Mouse (Mus musculus) MEL (cell line): Measurements from ENCODE around the gene Tbc1d5. TPM values are rescaled to one million over a fixed set of nuclear protein-coding genes. Genes with fewer than 3 reads are reported as not detected.

ENCODE experiments used
- DNase-seq: peaks from one replicate; pipeline ENCODE4 v3.0.0; 2011; ENCODE audit warnings: low read depth, low spot score
- H3K27ac ChIP-seq: 2 replicates; pipeline ENCODE4 v1.5.1; 2012; ENCODE audit warnings: low read depth, mild to moderate bottlenecking, control low read depth, low read length, moderate library complexity; ENCODE audit not compliant: control insufficient read depth
- H3K27me3 ChIP-seq, 2 experiments: fragments of 150-350 bp in 1 of 2; sonication (generic) in 1 of 2; 2 replicates each; pipeline ENCODE4 v1.6.1; 2012; ENCODE audit warnings: low read length in 2 of 2, mild to moderate bottlenecking in 2 of 2, improper control_type of control experiment in 1 of 2, moderate library complexity in 1 of 2; ENCODE audit not compliant: insufficient read depth in 2 of 2, control insufficient read depth in 1 of 2
- H3K36me3 ChIP-seq, 2 experiments: 2 replicates each; pipeline ENCODE4 v1.6.1; 2012 to 2014; ENCODE audit warnings: low read length in 2 of 2, improper control_type of control experiment in 1 of 2, inconsistent platforms in 1 of 2, mild to moderate bottlenecking in 1 of 2; ENCODE audit not compliant: insufficient read depth in 2 of 2, control insufficient read depth in 1 of 2
- H3K4me1 ChIP-seq, 2 experiments: fragments of 150-350 bp in 1 of 2; sonication (generic) in 1 of 2; 2 replicates each; pipeline ENCODE4 v1.6.1; 2012; ENCODE audit warnings: low read length in 2 of 2, improper control_type of control experiment in 1 of 2, mild to moderate bottlenecking in 1 of 2; ENCODE audit not compliant: insufficient read depth in 2 of 2, control insufficient read depth in 1 of 2
- H3K4me3 ChIP-seq, 2 experiments: fragments of 150-350 bp in 1 of 2; sonication (generic) in 1 of 2; 2 replicates each; pipeline ENCODE4 v1.5.1; 2012; ENCODE audit warnings: low read depth in 2 of 2, low read length in 2 of 2, mild to moderate bottlenecking in 2 of 2, moderate library complexity in 2 of 2, control low read depth in 1 of 2, improper control_type of control experiment in 1 of 2; ENCODE audit not compliant: control insufficient read depth in 1 of 2, insufficient read depth in 1 of 2
- H3K79me2 ChIP-seq: 2 replicates; pipeline ENCODE4 v1.6.1; 2012; ENCODE audit warnings: mild to moderate bottlenecking, low read length, moderate library complexity; ENCODE audit not compliant: control insufficient read depth, poor library complexity, insufficient read depth
- H3K9ac ChIP-seq: 2 replicates; pipeline ENCODE4 v1.6.1; 2012; ENCODE audit warnings: low read depth, mild to moderate bottlenecking, control low read depth, low read length, moderate library complexity; ENCODE audit not compliant: control insufficient read depth, poor library complexity, severe bottlenecking
- H3K9me3 ChIP-seq: fragments of 150-350 bp; sonication (generic); replicated peaks from 2 replicates; pipeline ENCODE4 v1.6.1; 2012; ENCODE audit warnings: mild to moderate bottlenecking, low read length, improper control_type of control experiment, moderate library complexity; ENCODE audit not compliant: insufficient read depth
- BHLHE40 ChIP-seq: IDR thresholded peaks from 2 replicates; pipeline ENCODE4 v1.6.1; 2012; ENCODE audit warnings: low read depth, mild to moderate bottlenecking, inconsistent platforms, low read length, improper control_type of control experiment, borderline replicate concordance
- ELF1 ChIP-seq: IDR thresholded peaks from 2 replicates; pipeline ENCODE4 v1.6.1; 2014; ENCODE audit warnings: low read depth, mild to moderate bottlenecking, inconsistent platforms, low read length, improper control_type of control experiment, moderate library complexity
- EP300 ChIP-seq, 2 experiments: IDR thresholded peaks; 2 replicates each; pipeline ENCODE4 v1.6.1; 2011; ENCODE audit warnings: improper control_type of control experiment in 2 of 2, low read length in 2 of 2, low read depth in 1 of 2, mild to moderate bottlenecking in 1 of 2
- JUND ChIP-seq: IDR thresholded peaks from 2 replicates; pipeline ENCODE4 v1.6.1; 2011; ENCODE audit warnings: low read depth, mild to moderate bottlenecking, improper control_type of control experiment, low read length
- KAT2A ChIP-seq: conservative IDR thresholded peaks from 2 replicates; pipeline ENCODE4 v1.6.1; 2012; ENCODE audit warnings: low read depth, low read length, improper control_type of control experiment, inconsistent platforms
- MAFK ChIP-seq: IDR thresholded peaks from 2 replicates; pipeline ENCODE4 v1.6.1; 2011; ENCODE audit warnings: low read depth, mild to moderate bottlenecking, low read length, improper control_type of control experiment, borderline replicate concordance
- MAX ChIP-seq: IDR thresholded peaks from 2 replicates; pipeline ENCODE4 v1.6.1; 2011; ENCODE audit warnings: low read length, improper control_type of control experiment
- MAZ ChIP-seq: IDR thresholded peaks from 2 replicates; pipeline ENCODE4 v1.6.1; 2012; ENCODE audit warnings: low read depth, mild to moderate bottlenecking, inconsistent platforms, low read length, improper control_type of control experiment
- MXI1 ChIP-seq: IDR thresholded peaks from 2 replicates; pipeline ENCODE4 v1.6.1; 2011; ENCODE audit warnings: mild to moderate bottlenecking, low read depth, low read length, improper control_type of control experiment
- MYB ChIP-seq: IDR thresholded peaks from 2 replicates; pipeline ENCODE4 v1.6.1; 2011; ENCODE audit warnings: mild to moderate bottlenecking, low read depth, low read length, improper control_type of control experiment
- MYC ChIP-seq: IDR thresholded peaks from 2 replicates; pipeline ENCODE4 v1.6.1; 2011; ENCODE audit warnings: low read depth, mild to moderate bottlenecking, low read length, improper control_type of control experiment, moderate library complexity
- NELFE ChIP-seq: IDR thresholded peaks from 2 replicates; pipeline ENCODE4 v1.6.1; 2011; ENCODE audit warnings: low read depth, low read length, improper control_type of control experiment
- NRF1 ChIP-seq: IDR thresholded peaks from 2 replicates; pipeline ENCODE4 v1.6.1; 2014; ENCODE audit warnings: low read depth, mild to moderate bottlenecking, inconsistent platforms, low read length, improper control_type of control experiment, moderate library complexity; ENCODE audit not compliant: poor library complexity, insufficient read depth, severe bottlenecking
- POLR2AphosphoS2 ChIP-seq: IDR thresholded peaks from 2 replicates; pipeline ENCODE4 v1.6.1; 2011; ENCODE audit warnings: low read length, improper control_type of control experiment
- RAD21 ChIP-seq: IDR thresholded peaks from 2 replicates; pipeline ENCODE4 v1.6.1; 2011; ENCODE audit warnings: mild to moderate bottlenecking, low read depth, low read length, improper control_type of control experiment
- SIN3A ChIP-seq: IDR thresholded peaks from 2 replicates; pipeline ENCODE4 v1.6.1; 2012; ENCODE audit warnings: low read length, improper control_type of control experiment, inconsistent platforms
- TAL1 ChIP-seq: IDR thresholded peaks from 2 replicates; pipeline ENCODE4 v1.6.1; 2012; ENCODE audit warnings: mild to moderate bottlenecking, inconsistent platforms, low read length, moderate library complexity, mixed read lengths
- TBP ChIP-seq: IDR thresholded peaks from 2 replicates; pipeline ENCODE4 v1.8.0; 2011; ENCODE audit warnings: low read depth, low read length, improper control_type of control experiment
- TCF12 ChIP-seq: IDR thresholded peaks from 2 replicates; pipeline ENCODE4 v1.6.1; 2014; ENCODE audit warnings: low read depth, mild to moderate bottlenecking, inconsistent platforms, low read length, improper control_type of control experiment, moderate library complexity
- ZMIZ1 ChIP-seq: IDR thresholded peaks from 2 replicates; pipeline ENCODE4 v1.6.1; 2012; ENCODE audit warnings: low read depth, mild to moderate bottlenecking, inconsistent platforms, low read length, improper control_type of control experiment, moderate library complexity
- ZNF384 ChIP-seq: IDR thresholded peaks from 2 replicates; pipeline ENCODE4 v1.6.1; 2012; ENCODE audit warnings: low read depth, mild to moderate bottlenecking, inconsistent platforms, low read length, improper control_type of control experiment
- polyA plus RNA-seq, 2 experiments: library from polyadenylated mRNA; stranded (reverse) in 1 of 2; unstranded in 1 of 2; fragments of >175 nt in 1 of 2; fragments of >200 nt in 1 of 2; gene quantifications; 2 replicates each; pipeline versions ENCODE4 v1.2.1 to v1.2.4; 2012; ENCODE audit warnings: low replicate concordance in 2 of 2, low read depth in 1 of 2; ENCODE audit not compliant: insufficient read length in 2 of 2, insufficient read depth in 1 of 2, missing spikeins in 1 of 2
- total RNA-seq: library from RNA; depleted of rRNA; stranded (reverse); fragments of 300-350 nt; gene quantifications from 2 replicates; pipeline ENCODE4 v1.2.3, GENCODE M21; 2012

Tbc1d5 gene
- total and polyA plus RNA-seq, 3 experiments = 5.4 to 116 (median 8.2) TPM

DNA sequence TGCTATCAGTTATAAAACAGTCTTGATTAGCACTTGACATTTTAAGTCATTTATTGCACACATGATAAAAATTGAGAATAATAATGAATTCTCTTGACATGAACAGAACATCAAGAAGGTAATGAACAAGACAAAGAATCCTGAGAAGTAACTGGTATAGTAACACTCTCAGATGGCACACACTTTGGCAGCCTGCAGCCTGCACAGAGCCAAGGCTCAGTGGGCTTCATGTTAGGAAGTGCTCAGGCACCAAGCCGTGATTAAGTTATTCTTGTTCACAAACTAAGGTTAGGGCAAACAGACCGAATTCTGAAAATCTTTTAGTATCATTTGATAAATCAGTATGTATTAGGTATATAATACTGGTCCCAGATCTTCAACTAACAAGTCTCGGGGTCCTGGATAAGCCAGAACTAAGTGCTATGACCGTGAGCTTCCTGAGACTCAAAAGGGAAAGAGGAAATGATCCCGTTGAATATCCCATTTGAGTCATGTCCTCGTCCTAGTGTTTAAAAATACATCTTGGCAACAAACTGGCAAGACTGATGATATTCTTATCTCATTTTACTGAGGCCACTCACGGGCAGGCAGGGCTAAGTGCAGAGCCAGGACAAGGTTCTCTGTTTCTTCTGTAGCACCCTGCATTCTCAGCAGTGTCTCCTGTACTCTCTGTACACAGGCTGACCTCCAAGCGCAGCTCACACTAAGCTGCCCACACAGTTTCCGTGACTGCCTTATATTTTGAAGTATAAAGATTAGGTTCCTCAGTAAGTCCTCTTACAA, 425.6 kb downstream of the Tbc1d5 start:
- H3K79me2 ChIP-seq = no peaks in the 10 kb centered on the region
- no peak for DNase-seq
- H3K9me3 ChIP-seq = no peaks in the 10 kb centered on the region
- TF ChIP-seq TAL1 (no peak), ELF1 (no peak), BHLHE40 (no peak), JUND (no peak), MYC (no peak), MAZ (no peak), ZNF384 (no peak), MAFK (no peak), TCF12 (no peak), ZMIZ1 (no peak), RAD21 (no peak)
- H3K27ac ChIP-seq = no peak overlapping the region
- no peaks in the 10 kb centered on the region for H3K4me1 ChIP-seq
- H3K27me3 ChIP-seq = no peaks in the 10 kb centered on the region
- H3K4me3 ChIP-seq = no peak overlapping the region
- H3K9ac ChIP-seq = no peak overlapping the region
- H3K36me3 ChIP-seq = no peaks in the 10 kb centered on the region; a peak in 1 of 4 replicates

DNA sequence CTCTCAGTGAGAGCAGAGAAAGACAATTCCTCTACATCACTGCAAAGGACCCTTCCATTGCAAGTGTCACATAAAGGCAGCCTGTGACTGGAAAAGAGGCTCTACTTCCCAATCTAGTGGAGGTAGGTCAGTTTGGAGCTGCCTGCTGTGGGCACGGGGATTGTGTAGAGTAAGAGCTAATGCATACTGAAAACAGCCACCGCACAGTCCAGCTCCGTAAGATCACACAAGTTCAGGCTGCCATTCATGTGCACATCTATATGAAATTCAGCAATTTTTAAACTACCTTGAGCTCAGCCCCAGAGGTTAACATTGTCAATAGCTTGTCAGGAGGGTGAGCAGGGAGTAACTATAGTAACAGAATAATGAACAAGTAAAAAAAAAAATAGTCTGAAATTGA, 426.4 kb downstream of the Tbc1d5 start:
- no peaks in the 10 kb centered on the region for H3K4me1 ChIP-seq
- no peak for DNase-seq
- no peak overlapping the region for H3K4me3 ChIP-seq
- H3K9ac ChIP-seq = no peak overlapping the region
- no peaks in the 10 kb centered on the region for H3K9me3 ChIP-seq
- H3K79me2 ChIP-seq = no peaks in the 10 kb centered on the region
- no peaks in the 10 kb centered on the region; a peak in 1 of 4 replicates for H3K36me3 ChIP-seq
- H3K27ac ChIP-seq = no peak overlapping the region
- H3K27me3 ChIP-seq = no peaks in the 10 kb centered on the region
- TF ChIP-seq MAFK (no peak), POLR2AphosphoS2 (no peak)

DNA sequence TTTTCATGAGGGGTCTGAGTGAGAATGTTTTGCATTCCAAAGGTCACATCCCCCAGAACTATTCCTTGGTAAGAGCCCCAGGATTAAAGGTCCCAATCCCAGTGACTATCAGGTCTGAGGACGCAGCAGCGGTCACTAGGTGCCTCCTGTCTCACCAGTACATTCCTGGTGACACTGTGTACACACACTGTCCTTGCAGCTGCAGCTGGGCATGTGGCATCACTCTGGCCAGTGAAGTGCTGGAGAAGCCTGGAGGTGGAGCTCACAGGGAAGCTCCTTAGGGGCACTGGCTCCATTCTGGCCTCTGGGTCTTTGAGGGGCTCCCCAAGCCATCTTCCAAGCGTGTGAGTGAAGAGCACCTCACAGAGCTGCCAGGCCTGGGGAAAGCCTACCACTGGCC, 427.2 kb downstream of the Tbc1d5 start:
- DNase-seq = no peak
- Histone ChIP-seq H3K79me2 (no peaks in the 10 kb centered on the region), H3K4me1 (no peaks in the 10 kb centered on the region), H3K4me3 (no peak overlapping the region), H3K9me3 (no peaks in the 10 kb centered on the region), H3K36me3 (no peaks in the 10 kb centered on the region; a peak in 1 of 4 replicates), H3K27me3 (no peaks in the 10 kb centered on the region), H3K27ac (no peak overlapping the region), H3K9ac (no peak overlapping the region)
- TF ChIP-seq NRF1 (no peak), MAZ (no peak), TBP (no peak), MYB (no peak), TAL1 (no peak), RAD21 (no peak), KAT2A (no peak), MXI1 (no peak), MAX (no peak), POLR2AphosphoS2 (no peak), TCF12 (no peak), EP300 (IDR thresholded peaks at IDR 0.05; ENCODE audit: low read depth in 1 of 2, low read length in 2 of 2) (no peak), NELFE (no peak), SIN3A (no peak)
